Comparison of ENCODE assay signal across 8 mouse cellular contexts in the genomic region with DNA sequence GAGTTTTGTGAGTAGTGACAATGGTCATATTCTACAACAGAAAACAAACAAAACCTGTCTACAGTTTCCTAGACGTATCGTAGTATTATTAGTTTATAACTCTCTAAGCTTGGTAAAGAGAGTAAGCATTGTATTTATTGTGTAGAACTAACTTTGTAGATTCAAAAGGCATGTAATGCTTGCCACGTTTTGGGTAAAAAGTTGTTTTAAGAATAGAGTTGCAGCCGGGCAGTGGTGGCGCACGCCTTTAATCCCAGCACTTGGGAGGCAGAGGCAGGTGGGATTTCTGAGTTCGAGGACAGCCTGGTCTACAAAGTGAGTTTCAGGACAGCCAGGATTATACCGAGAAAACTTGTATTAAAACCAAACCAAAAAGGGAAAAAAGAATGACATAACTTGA. TPM values are rescaled to one million over a fixed set of nuclear protein-coding genes. Genes with fewer than 3 reads are reported as not detected.
DNase-seq lines count a peak whose midpoint lies in the region; ATAC-seq and TF ChIP-seq lines count a peak whose summit lies in the region.

No protein-coding gene starts in this region.

- H3K4me1 ChIP-seq in heart, embryonic 12.5 days (replicated peaks): peaks cover 6% of the 10 kb centered on the region
- H3K4me1 ChIP-seq in CH12.LX (ENCODE audit: control insufficient read depth in 1 of 2, insufficient read depth in 2 of 2): peaks cover 3 to 16% of the 10 kb centered on the region in 2 experiments; a peak in 3 of 4 replicates
- H3K4me1 ChIP-seq in forebrain, embryonic 12.5 days: peaks cover 8% of the 10 kb centered on the region
- H3K4me1 ChIP-seq in liver, embryonic 13.5 days (replicated peaks): peaks cover 12% of the 10 kb centered on the region

- peaks cover 25% of the 10 kb centered on the region for H3K79me2 ChIP-seq in CH12.LX (replicated peaks; ENCODE audit: control insufficient read depth, extremely low read depth, insufficient read depth, poor library complexity, severe bottlenecking)

- peak overlapping the region; percentile 77 for H3K9ac ChIP-seq in heart, embryonic 12.5 days
- H3K9ac ChIP-seq in CH12.LX (ENCODE audit: insufficient read depth, low read depth): peak overlapping the region; percentile 97
- H3K9ac ChIP-seq in forebrain, embryonic 12.5 days: peak overlapping the region; percentile 81
- peak overlapping the region; percentile 86 for H3K9ac ChIP-seq in liver, embryonic 13.5 days

- intact Hi-C loops in left cerebral cortex, postnatal 14 days (cut with DNase I): loop anchor here (5.0 kb wide), 1 partner anchor 57 kb away; a partner anchor contains a TSS

- TF ChIP-seq CTCF in CH12.LX (conservative IDR thresholded peaks at IDR 0.05 in 1 of 2, IDR thresholded peaks at IDR 0.05 in 1 of 2; ENCODE audit: low read depth in 2 of 2, low read length in 2 of 2): no peak

- TF ChIP-seq EP300 in CH12.LX (IDR thresholded peaks at IDR 0.05; ENCODE audit: low read length): no peak

- DNase-seq in heart, adult 8-10 months (ENCODE audit: low spot score): no peak
- peak; percentile 15 for DNase-seq in CH12.LX (ENCODE audit: extremely low read depth)
- DNase-seq in liver, embryonic 13.5 days: peak; percentile 7
- DNase-seq in left cerebral cortex, adult 8-10 months (ENCODE audit: low spot score in 2 of 2): no peak
- DNase-seq in left cerebral cortex, postnatal 14 days (ENCODE audit: low spot score in 2 of 2): no peak
- no peak for DNase-seq in ovary, postnatal 36 days (ENCODE audit: low spot score)

- peaks cover 17% of the 10 kb centered on the region for H3K36me3 ChIP-seq in heart, embryonic 12.5 days
- H3K36me3 ChIP-seq in CH12.LX (replicated peaks in 1 of 2; ENCODE audit: control insufficient read depth in 1 of 2, insufficient read depth in 1 of 2, low read length in 1 of 2): peaks cover 8 to 23% of the 10 kb centered on the region in 2 experiments
- H3K36me3 ChIP-seq in forebrain, embryonic 12.5 days (replicated peaks): peaks cover 12% of the 10 kb centered on the region
- peaks cover 24% of the 10 kb centered on the region for H3K36me3 ChIP-seq in liver, embryonic 13.5 days

- ATAC-seq in heart, embryonic 12.5 days (ENCODE audit: insufficient number of reproducible peaks, low FRiP score): no peak
- ATAC-seq in forebrain, embryonic 12.5 days (ENCODE audit: low FRiP score): no peak
- no peak for ATAC-seq in liver, embryonic 13.5 days (ENCODE audit: low read depth)

- dilution Hi-C loops in CH12.LX (cut with MboI; ENCODE audit: extremely low pct_ligation_motif_present, extremely low pct_unique_long_range_greater_than_20kb, low sequenced_read_pairs): no loop called here

- no peak for TF ChIP-seq POLR2A in CH12.LX (IDR thresholded peaks at IDR 0.05; ENCODE audit: low read depth, low read length)

- H3K4me2 ChIP-seq in heart, embryonic 12.5 days: peak overlapping the region; percentile 67
- peak overlapping the region; percentile 53; the same call in 1 of the 2 replicates for H3K4me2 ChIP-seq in CH12.LX (ENCODE audit: insufficient read depth, low read depth, poor library complexity, severe bottlenecking)
- peak overlapping the region; percentile 59 for H3K4me2 ChIP-seq in forebrain, embryonic 12.5 days
- peak overlapping the region; percentile 69 for H3K4me2 ChIP-seq in liver, embryonic 13.5 days

- H3K27ac ChIP-seq in heart, embryonic 12.5 days (ENCODE audit: poor library complexity, severe bottlenecking): no peak overlapping the region
- no peak overlapping the region for H3K27ac ChIP-seq in CH12.LX (ENCODE audit: insufficient read depth, low read depth)
- H3K27ac ChIP-seq in forebrain, embryonic 12.5 days: no peak overlapping the region
- H3K27ac ChIP-seq in liver, embryonic 13.5 days: peak overlapping the region; percentile 84; the same call in 1 of the 2 replicates

- H3K9me3 ChIP-seq in heart, embryonic 12.5 days (replicated peaks): no peaks in the 10 kb centered on the region
- H3K9me3 ChIP-seq in CH12.LX (replicated peaks; ENCODE audit: low read length): no peaks in the 10 kb centered on the region
- no peaks in the 10 kb centered on the region for H3K9me3 ChIP-seq in forebrain, embryonic 12.5 days
- H3K9me3 ChIP-seq in liver, embryonic 13.5 days (replicated peaks): no peaks in the 10 kb centered on the region

- 13% methylated on average over 8 of the region's 8 CpGs for WGBS in heart, embryonic 12.5 days
- 10% methylated on average over 8 of the region's 8 CpGs for WGBS in forebrain, embryonic 12.5 days
- 5% methylated on average over 8 of the region's 8 CpGs for WGBS in liver, embryonic 13.5 days (ENCODE audit: insufficient replicate concordance)

- peak overlapping the region; percentile 89 for H3K4me3 ChIP-seq in heart, embryonic 12.5 days
- H3K4me3 ChIP-seq in CH12.LX (replicated peaks in 1 of 3; ENCODE audit: low read depth in 2 of 3, low read length in 2 of 3, poor library complexity in 1 of 3): peak overlapping the region; percentile 94 to 97 (median 95)
- peak overlapping the region; percentile 90 for H3K4me3 ChIP-seq in forebrain, embryonic 12.5 days (replicated peaks)
- H3K4me3 ChIP-seq in liver, embryonic 13.5 days (replicated peaks): peak overlapping the region; percentile 92

- TF ChIP-seq RAD21 in CH12.LX (IDR thresholded peaks at IDR 0.05; ENCODE audit: low read depth, low read length): no peak

- H3K27me3 ChIP-seq in heart, embryonic 12.5 days (replicated peaks): no peaks in the 10 kb centered on the region
- no peaks in the 10 kb centered on the region for H3K27me3 ChIP-seq in CH12.LX (replicated peaks)
- H3K27me3 ChIP-seq in forebrain, embryonic 12.5 days: no peaks in the 10 kb centered on the region
- H3K27me3 ChIP-seq in liver, embryonic 13.5 days: no peaks in the 10 kb centered on the region

- in situ Hi-C loops in CH12.LX (cut with MboI; ENCODE audit: low pct_ligation_motif_present, low pct_unique_long_range_greater_than_20kb, low sequenced_read_pairs): loop anchor here (25.0 kb wide), 1 partner anchor 302 kb away; no protein-coding TSS in a partner anchor

TF ChIP-seq in CH12.LX, 34 proteins besides CTCF, POLR2A, EP300 and RAD21:
- no peak for TF ChIP-seq IRF4 (IDR thresholded peaks at IDR 0.05; ENCODE audit: low read depth, low read length)
- TF ChIP-seq E2F4 (IDR thresholded peaks at IDR 0.05; ENCODE audit: insufficient replicate concordance, low read depth, low read length): no peak
- TF ChIP-seq TBP (conservative IDR thresholded peaks at IDR 0.05; ENCODE audit: low read depth, low read length): peak; percentile 87
- 0 out of 2 replicates have a peak, but pooled peaks have one; percentile 19 for TF ChIP-seq MYC (IDR thresholded peaks at IDR 0.05; ENCODE audit: low read depth, low read length)

RNA-seq across cellular contexts. Expression of a gene that starts 22.4 kb away (rescaled TPM):
- 24.6 and 27.0 TPM in 2 replicates for polyA plus RNA-seq in heart, embryonic 12.5 days (2016; fragmentation: Nextera tagmentation; extraction: Ambion mirVana)
- total RNA-seq in heart, adult 8-10 months (2022): 1 to 10 TPM; 5.7 to 9.4 (median 7.4) TPM
- total RNA-seq in CH12.LX (2012; rRNA removed) (37.9 and 51.0 TPM in 2 replicates), CH12.LX (2014; rRNA removed) (134 and 161 TPM in 2 replicates)
- 49.0 and 53.2 TPM in 2 replicates for polyA plus RNA-seq in CH12.LX (2012; ENCODE audit: insufficient read length, low read depth)
- 58.1 and 64.6 TPM in 2 replicates for polyA plus RNA-seq in forebrain, embryonic 12.5 days (2016; fragmentation: Nextera tagmentation; extraction: Ambion mirVana)
- polyA plus RNA-seq in liver, embryonic 13.5 days (2015; fragmentation: Nextera tagmentation; extraction: Ambion mirVana): 41.5 and 46.9 TPM in 2 replicates
- total RNA-seq in left cerebral cortex, adult 8-10 months (2022): 10 to 100 TPM; 13.6 to 17.2 (median 15.3) TPM
- total RNA-seq in left cerebral cortex, postnatal 14 days (2021): 10 to 100 TPM; 15.2 to 15.9 TPM

RNA-seq across cellular contexts. Expression of a gene that starts 22.6 kb away (rescaled TPM):
- polyA plus RNA-seq in heart, embryonic 12.5 days (2016; fragmentation: Nextera tagmentation; extraction: Ambion mirVana): 11.4 and 11.9 TPM in 2 replicates
- 10 to 100 TPM in 2 of 4 experiments, 1 to 10 TPM in 2; 8.4 to 10.9 (median 9.3) TPM for total RNA-seq in heart, adult 8-10 months (2022)
- total RNA-seq in CH12.LX (2012; rRNA removed): 19.0 TPM in 2 replicates
- total RNA-seq in CH12.LX (2014; rRNA removed): 27.3 and 29.8 TPM in 2 replicates
- 22.7 and 23.1 TPM in 2 replicates for polyA plus RNA-seq in CH12.LX (2012; ENCODE audit: insufficient read length, low read depth)
- 18.2 and 18.5 TPM in 2 replicates for polyA plus RNA-seq in forebrain, embryonic 12.5 days (2016; fragmentation: Nextera tagmentation; extraction: Ambion mirVana)
- 7.3 and 7.4 TPM in 2 replicates for polyA plus RNA-seq in liver, embryonic 13.5 days (2015; fragmentation: Nextera tagmentation; extraction: Ambion mirVana)
- total RNA-seq in left cerebral cortex, adult 8-10 months (2022): 10 to 100 TPM; 18.2 to 23.2 (median 22.5) TPM
- 10 to 100 TPM; 19.7 to 21.3 TPM for total RNA-seq in left cerebral cortex, postnatal 14 days (2021)

RNA-seq across cellular contexts. Expression of a gene that starts 58.2 kb away (rescaled TPM):
- polyA plus RNA-seq in heart, embryonic 12.5 days (2016; fragmentation: Nextera tagmentation; extraction: Ambion mirVana): 82.7 and 86.0 TPM in 2 replicates
- total RNA-seq in heart, adult 8-10 months (2022): 10 to 100 TPM; 51.5 to 68.0 (median 61.8) TPM
- total RNA-seq in CH12.LX (2012; rRNA removed) (3.9 and 4.2 TPM in 2 replicates), CH12.LX (2014; rRNA removed) (6.8 and 7.6 TPM in 2 replicates)
- polyA plus RNA-seq in CH12.LX (2012; ENCODE audit: insufficient read length, low read depth): 7.1 and 7.7 TPM in 2 replicates
- polyA plus RNA-seq in forebrain, embryonic 12.5 days (2016; fragmentation: Nextera tagmentation; extraction: Ambion mirVana): 94.5 and 97.9 TPM in 2 replicates
- polyA plus RNA-seq in liver, embryonic 13.5 days (2015; fragmentation: Nextera tagmentation; extraction: Ambion mirVana): 14.7 and 18.2 TPM in 2 replicates
- total RNA-seq in left cerebral cortex, adult 8-10 months (2022): 100 to 1,000 TPM; 371 to 450 (median 413) TPM
- total RNA-seq in left cerebral cortex, postnatal 14 days (2021): 100 to 1,000 TPM; 364 to 384 TPM

Comparison
In these comparisons a context has a peak if more than half of its experiments do, and no peak if none do; other contexts are left out.
1. DNase-seq: peak in CH12.LX (single experiment) and liver, embryonic 13.5 days (single experiment); none in heart, adult 8-10 months (single experiment), left cerebral cortex, adult 8-10 months (0 of 2), left cerebral cortex, postnatal 14 days (0 of 2) and ovary, postnatal 36 days (single experiment).
2. RNA of a gene that starts 58.2 kb away (total RNA-seq): 371 to 450 TPM in left cerebral cortex, adult 8-10 months, 364 to 384 TPM in left cerebral cortex, postnatal 14 days and 51.5 to 68.0 TPM in heart, adult 8-10 months; 3.9 to 7.6 TPM in CH12.LX; every median in the first group is over 4 times any median in the second.
3. Peak in every context shown above with its lines, with median percentiles within 50 percentile points of each other: H3K4me2 ChIP-seq, H3K4me3 ChIP-seq and H3K9ac ChIP-seq.